Mouse (Mus musculus) gastrocnemius, adult 2 months (tissue): ENCODE measurements around the gene Tceal5. TPM values are rescaled to one million over a fixed set of nuclear protein-coding genes. Genes with fewer than 3 reads are reported as not detected.
"Not testable (repeated sequence)": the region's sequence is repeated elsewhere in the genome, so short reads cannot be mapped to it uniquely, and the experiment has no call there.

Experiments used
- DNase-seq: peaks from one replicate; pipeline ENCODE4 v3.0.0; 2022
- H3K27ac ChIP-seq: fragments of 200-600 bp; 2 replicates; pipeline ENCODE4 v1.8.1; 2022; ENCODE audit warnings: mild to moderate bottlenecking
- H3K4me3 ChIP-seq: fragments of 200-600 bp; 2 replicates; pipeline ENCODE4 v1.8.1; 2022; ENCODE audit warnings: mild to moderate bottlenecking, moderate library complexity
- CTCF ChIP-seq: fragments of 200-600 bp; IDR thresholded peaks from 2 replicates; pipeline ENCODE4 v1.8.1; 2022; ENCODE audit warnings: antibody characterized with exemption, mild to moderate bottlenecking, moderate library complexity
- intact Hi-C: fragments of 180-260 bp; cut with DNase I; formaldehyde crosslinking; loops from one replicate; pipeline ENCODE4 v1.15.1; 2025
- long read RNA-seq, 2 experiments: library from polyadenylated mRNA; stranded (forward); transcript quantifications; one replicate each; pipeline ENCODE4 v2.0.0; 2021
- total RNA-seq, 2 experiments: library from RNA; stranded (reverse); gene quantifications; 2 replicates each; pipeline ENCODE4 v1.2.3; 2021

Tceal5 gene
- total RNA-seq = 10 to 100 TPM; 19.8 to 29.3 TPM
- long read RNA-seq, experiment 1, partial matches to known transcripts = 0 of 5 reads
- long read RNA-seq, experiment 1, other reads (novel, unspliced or antisense) = 2 of 5 reads
- long read RNA-seq, experiment 2, transcript Tceal5-201 (3 exons, 1,044 nt) = major isoform, 6 of 13 reads
- long read RNA-seq, experiment 2, partial matches to known transcripts = 0 of 13 reads
- long read RNA-seq, experiment 2, other reads (novel, unspliced or antisense) = 7 of 13 reads

DNA sequence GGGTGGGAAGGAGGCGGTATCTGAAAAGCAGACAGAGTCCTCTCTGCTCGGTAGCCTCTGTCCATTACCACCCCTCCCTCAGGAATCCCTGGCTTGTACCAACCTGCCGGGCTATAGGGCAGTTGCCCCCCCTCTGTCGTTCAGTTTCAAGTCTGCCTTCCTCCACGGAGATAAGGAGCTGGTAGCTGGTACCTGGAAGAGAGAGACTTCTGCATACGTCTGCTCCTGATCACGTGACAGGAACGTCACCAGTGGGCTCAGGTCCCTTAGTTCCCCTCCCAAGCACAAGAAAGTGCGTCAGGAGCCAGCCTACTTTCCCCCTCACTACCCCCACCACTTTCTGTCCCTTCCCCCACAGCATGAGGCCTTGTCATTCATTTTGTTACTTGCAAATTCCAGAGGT, at the start of gene Tceal5:
Gene Tceal5 (minus strand): TSS at position 213 of the 403 bp plus-strand sequence.
- intact Hi-C loops = no loop called here
- Histone ChIP-seq H3K27ac (peak within 1 kb of the TSS; percentile 74), H3K4me3 (peak within 1 kb of the TSS; percentile 73)
- no peak for TF ChIP-seq CTCF
- DNase-seq = peak; percentile 42

DNA sequence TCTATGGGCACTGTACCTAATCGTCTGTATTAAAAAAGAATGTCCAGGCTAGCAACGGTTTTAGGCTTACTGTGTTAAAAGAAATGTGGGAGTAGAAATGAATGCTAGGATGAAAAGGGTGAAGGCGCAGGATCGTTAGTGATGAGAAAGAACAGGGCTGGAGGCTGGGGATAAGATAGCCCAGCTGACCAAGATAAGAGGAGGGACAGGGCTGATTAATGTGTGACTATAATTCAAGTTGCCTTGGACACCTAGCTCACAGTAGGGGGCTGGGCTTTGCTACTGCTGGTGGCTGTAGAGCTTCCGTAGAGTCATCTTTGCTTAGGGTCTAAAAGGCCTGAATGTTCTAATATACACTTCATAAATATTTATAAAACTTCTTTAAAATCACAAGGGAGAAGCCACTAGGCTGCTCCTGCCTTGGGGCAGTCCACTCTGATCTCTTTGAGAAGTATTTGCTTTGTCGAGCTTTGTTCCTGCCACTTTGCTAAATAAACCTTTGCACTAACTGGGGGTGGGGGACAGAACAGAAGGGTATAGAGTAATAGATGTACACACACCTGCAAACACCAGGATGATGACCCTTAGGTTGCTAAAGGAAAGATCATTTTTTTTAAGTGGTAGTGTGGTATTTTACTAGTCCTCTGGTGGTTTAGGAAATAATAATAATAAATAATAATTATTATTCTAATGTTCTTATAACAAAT, 48.5 kb upstream of the Tceal5 start:
- no peak for TF ChIP-seq CTCF
- DNase-seq = no peak
- intact Hi-C loops = no loop called here
- Histone ChIP-seq H3K4me3 (no peak overlapping the region), H3K27ac (no peak overlapping the region)

DNA sequence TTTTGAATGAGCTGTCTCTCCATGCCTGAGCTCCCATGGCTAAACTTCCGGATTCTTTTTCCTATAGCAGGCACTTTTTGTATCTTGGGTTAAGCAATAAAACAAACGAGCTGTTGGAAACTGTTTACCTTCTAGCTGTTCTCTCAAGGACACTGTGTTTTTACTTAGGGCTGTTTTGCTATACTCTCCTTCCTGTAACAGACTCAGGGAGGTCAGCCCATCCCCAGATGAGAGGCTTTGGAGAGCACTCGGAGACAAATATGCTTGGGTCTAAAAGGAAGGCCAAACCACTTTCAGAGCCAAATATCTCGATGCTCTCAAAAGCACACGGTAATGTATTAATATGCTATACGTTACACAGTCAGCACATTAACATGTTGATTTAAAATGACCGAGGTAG, 46.0 kb upstream of the Tceal5 start:
- no peak for TF ChIP-seq CTCF
- Histone ChIP-seq H3K4me3 (no peak overlapping the region), H3K27ac (no peak overlapping the region)
- intact Hi-C loops = no loop called here
- DNase-seq = no peak

- TF ChIP-seq CTCF = no peak
- Histone ChIP-seq H3K4me3 (no peak overlapping the region), H3K27ac (no peak overlapping the region)
- no peak for DNase-seq
- intact Hi-C loops = no loop called here
Measured at GRCm38 (mm10) chrX:136248811-136249210, 45.1 kb upstream of the Tceal5 start.

- Histone ChIP-seq H3K4me3 (peak overlapping the region; percentile 78), H3K27ac (peak overlapping the region; percentile 74)
- peak; percentile 25 for DNase-seq
- intact Hi-C loops = no loop called here
- TF ChIP-seq CTCF = no peak
Measured at GRCm38 (mm10) chrX:136245521-136246071, 41.9 kb upstream of the Tceal5 start.

DNA sequence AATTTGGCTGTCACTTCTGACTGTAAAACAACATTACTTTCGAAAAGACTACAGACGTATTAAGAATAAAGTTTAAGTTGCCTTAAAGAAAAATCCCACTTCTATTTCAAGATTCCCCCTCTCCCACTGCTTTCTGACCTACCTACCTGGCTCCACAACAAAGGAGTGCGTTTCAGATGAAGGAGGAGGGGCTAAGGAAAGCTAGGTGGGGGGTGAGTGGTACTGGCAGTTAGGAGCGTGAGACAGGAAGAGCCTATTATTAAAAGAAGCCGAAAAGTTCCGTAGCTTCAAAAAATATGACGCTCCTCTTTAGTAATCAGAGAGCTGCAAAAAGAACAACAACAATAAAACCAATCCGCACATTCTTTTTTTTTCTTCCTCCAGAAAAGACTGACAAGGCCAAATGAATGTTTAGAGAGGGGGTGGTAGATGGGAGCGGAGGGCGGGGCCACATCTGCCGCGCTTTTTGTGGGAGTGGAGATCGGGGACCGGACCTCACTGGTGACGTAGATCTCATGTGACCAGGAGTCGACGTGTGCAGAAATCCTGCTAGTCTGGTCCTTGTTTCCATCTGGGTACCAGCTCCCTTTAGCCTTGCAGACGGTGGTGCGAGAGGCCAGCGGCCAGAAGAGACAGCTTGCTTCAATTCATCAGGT, 41.0 kb upstream of the Tceal5 start, which contains the start of gene Tceal9:
Gene Tceal9 (plus strand): TSS at position 506 of the 656 bp plus-strand sequence.
- no peak for TF ChIP-seq CTCF
- intact Hi-C loops = no loop called here
- H3K4me3 ChIP-seq = peak within 1 kb of the TSS; percentile 78
- H3K27ac ChIP-seq = peak within 1 kb of the TSS; percentile 74
- DNase-seq = peak; percentile 77

DNA sequence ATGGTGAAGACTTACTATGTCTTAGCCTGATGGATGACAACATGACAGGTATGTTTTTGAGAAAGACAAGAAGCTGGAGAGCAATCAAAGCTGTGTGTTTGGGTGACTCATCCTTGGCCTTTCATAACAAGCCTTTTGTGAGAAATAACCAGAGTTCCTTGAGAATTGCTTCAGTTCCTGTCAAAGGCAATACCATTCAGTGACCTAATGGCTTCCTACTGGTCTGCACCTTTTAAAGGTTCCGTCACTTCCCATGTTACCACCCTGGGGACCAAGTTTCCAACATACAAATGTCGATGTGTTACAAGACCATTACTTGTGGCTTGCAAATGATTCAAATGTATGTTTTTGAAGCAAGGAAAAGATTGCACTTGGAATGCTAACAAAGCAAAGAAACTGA, 39.5 kb upstream of the Tceal5 start:
- TF ChIP-seq CTCF = no peak
- intact Hi-C loops = no loop called here
- Histone ChIP-seq H3K4me3 (no peak overlapping the region), H3K27ac (no peak overlapping the region)
- DNase-seq = no peak

DNA sequence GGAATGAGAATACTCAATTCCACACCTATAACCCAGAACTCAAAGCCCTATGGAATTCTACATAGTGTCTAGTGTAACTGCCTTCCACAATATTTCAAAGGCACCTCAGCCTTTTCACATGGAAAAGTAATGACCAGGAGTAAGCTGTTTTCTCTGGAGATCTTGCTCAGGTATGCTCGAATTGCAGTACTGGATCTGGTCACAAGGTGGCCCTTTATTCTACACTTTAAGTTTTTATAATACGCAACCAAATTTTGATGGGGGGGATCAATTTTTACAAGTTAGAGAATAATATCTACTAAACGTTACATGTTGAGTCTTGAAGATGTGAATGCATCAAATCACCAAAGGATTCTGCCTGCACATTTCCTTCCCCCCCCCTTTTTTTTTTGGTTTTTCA, 34.4 kb upstream of the Tceal5 start:
- DNase-seq = no peak
- peak; percentile 68 for TF ChIP-seq CTCF
- Histone ChIP-seq H3K4me3 (no peak overlapping the region), H3K27ac (no peak overlapping the region)
- intact Hi-C loops = loop anchor here (1.0 kb wide), 1 partner anchor 83 kb away; no protein-coding TSS in a partner anchor

DNA sequence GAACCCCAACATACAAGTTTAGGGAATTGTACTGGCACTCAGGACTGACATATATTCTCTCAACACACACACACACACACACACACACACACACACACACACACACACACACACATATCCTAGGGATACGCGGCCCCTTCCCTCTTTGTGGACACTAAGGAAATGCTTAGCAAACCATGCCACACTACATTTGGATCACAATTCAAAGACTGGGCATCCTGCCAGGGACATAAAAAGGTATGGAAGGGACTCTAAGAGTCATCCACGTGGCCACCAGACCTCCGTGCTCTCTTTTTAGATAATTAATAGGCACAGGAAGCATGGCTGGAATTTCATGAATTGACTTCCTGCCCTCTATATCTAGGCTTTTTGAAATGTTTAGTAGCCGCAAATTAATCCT, 24.1 kb upstream of the Tceal5 start:
- H3K27ac ChIP-seq = no peak overlapping the region
- no peak for DNase-seq
- no peak for TF ChIP-seq CTCF
- H3K4me3 ChIP-seq = no peak overlapping the region
- intact Hi-C loops = no loop called here

DNA sequence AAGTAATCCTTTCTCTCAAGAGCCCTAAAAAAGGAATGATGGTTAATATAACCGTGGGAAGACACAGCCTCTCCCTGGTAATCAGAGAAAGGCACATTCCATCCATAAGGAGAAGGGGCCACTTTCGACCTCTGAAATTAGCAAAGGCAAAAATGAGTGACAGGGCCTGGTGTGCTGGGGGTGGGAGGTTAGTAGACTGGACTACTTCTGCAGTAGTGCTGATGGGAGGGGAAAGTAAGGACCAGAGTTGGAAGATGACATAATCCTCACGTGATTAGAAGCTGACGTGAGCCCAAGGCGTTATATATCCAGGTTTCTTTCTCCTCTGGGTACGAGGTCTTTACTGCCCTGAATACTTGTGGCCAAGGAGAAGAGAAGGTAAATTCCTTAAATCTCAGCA, 20.0 kb upstream of the Tceal5 start:
- peak; percentile 40 for DNase-seq
- Histone ChIP-seq H3K27ac (peak overlapping the region; percentile 53), H3K4me3 (no peak overlapping the region)
- TF ChIP-seq CTCF = no peak
- intact Hi-C loops = no loop called here

GRCm38 (mm10) chrX:136216303-136216702, 12.6 kb upstream of the Tceal5 start:
- Histone ChIP-seq H3K4me3 (no peak overlapping the region), H3K27ac (peak overlapping the region; percentile 57; the same call in 1 of the 2 replicates)
- DNase-seq = peak; percentile 30

DNA sequence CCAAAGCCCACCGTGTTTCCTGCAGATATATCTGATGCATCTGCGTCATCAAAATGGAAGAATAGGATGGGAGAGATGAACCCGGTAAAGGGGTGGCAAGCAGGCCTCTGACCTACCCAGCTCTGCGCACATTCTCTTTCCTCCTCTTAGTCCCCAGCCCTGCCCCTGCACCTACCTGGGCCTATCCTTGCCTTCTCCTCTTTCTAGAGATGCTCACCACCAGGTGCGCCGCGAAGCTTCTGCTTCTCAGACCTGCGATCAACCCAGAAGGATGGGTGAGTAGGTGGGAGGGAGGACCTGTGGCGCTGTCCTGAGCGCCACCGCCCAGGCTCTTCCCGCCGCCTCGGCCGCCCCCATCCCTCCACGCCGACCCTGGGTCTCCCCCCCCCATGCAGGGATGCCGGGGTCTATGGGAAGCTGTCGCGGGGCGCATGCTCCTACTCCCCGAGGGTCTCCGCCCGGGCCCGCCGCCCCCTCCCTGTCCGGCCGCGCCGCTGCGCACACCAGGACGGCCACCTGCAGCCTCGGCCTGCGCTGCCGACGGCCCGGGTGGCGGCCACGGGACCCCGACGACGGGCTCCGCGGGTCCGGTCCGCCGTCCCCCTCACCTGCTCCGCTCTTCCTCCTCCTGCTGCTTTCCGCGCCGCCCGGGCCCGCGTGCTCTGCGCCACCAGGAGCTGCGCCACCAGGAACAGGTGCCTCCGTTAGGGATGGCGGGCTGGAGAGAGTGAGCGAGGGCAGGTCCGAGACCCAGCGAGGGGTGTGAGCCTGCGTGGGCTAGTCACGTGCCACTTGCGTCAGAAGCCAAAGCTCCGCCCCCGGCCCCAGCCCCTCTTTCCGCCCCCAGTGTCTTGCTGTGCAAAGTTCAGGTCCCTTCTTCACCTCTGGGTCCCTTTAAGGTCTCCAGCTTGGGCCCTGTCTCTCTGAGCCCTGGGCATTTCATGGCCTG, 11.3 kb upstream of the Tceal5 start, which contains the start of the genes Tceal7 and Bex1:
Gene Tceal7 (plus strand): TSS at position 51 of the 949 bp plus-strand sequence.
Gene Bex1 (minus strand): TSS at position 785 of the 949 bp plus-strand sequence.
- Histone ChIP-seq H3K27ac (peak within 1 kb of the TSS; percentile 57), H3K4me3 (peak within 1 kb of the TSS; percentile 55)
- intact Hi-C loops, DNase-seq: not testable (repeated sequence)

More at GRCm38 (mm10) chrX:136216303-136216702, 12.6 kb upstream of the Tceal5 start:
- intact Hi-C loops = no loop called here
- TF ChIP-seq CTCF = no peak
